Mouse (Mus musculus): ENCODE results near the gene Lce1a1.
"Not testable (repeated sequence)": the region's sequence is repeated elsewhere in the genome, so short reads cannot be mapped to it uniquely, and the experiment has no call there.

Gene Lce1a1

DNA sequence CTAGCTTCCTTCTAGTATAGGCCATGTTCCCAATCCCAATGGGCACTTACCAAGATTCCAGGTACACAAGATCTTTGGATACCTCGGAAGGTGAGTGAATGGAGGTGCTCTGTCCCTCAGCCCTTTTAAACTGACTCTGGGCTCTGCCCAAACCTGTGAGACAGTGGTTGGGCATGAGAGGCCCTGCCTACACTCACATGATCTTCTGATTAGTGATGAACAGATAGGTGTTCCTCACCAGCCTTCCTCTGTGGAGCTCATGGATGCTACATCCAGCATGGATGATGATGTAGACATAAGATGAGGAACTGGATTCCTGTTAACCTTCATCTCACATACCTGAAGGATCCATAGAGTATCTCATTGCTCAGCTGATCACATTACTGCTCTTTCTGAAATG is at the start of gene Lce1a1:
Gene Lce1a1 (minus strand): TSS at position 101 of the 400 bp plus-strand sequence.
- DNase-seq (ENCODE audit: low read depth), result no peak

- DNase-seq (ENCODE audit: low read depth), result no peak
These were observed 46.5 kb upstream of the Lce1a1 start for GRCm38 (mm10) chr3:92694613-92695012.

DNA sequence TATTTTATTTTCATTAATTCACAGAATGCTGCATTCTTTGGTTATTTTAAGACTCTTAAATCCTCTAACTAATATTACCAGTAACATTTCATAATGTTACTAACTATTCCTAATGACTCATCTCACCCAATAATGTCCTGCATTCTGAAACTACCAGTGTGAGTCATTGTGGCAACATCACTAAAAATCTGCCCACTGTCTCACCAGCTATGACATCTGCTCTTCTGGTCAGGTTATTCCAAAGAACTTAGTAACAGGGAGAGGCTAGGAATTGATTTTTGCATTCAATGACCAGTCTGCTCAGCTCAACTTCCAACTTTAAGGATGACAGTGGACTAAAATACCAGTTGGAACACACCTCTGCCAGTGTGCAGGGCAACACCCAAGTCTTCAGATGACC is 43.6 kb upstream of the Lce1a1 start:
- DNase-seq (ENCODE audit: low read depth), result no peak

DNA sequence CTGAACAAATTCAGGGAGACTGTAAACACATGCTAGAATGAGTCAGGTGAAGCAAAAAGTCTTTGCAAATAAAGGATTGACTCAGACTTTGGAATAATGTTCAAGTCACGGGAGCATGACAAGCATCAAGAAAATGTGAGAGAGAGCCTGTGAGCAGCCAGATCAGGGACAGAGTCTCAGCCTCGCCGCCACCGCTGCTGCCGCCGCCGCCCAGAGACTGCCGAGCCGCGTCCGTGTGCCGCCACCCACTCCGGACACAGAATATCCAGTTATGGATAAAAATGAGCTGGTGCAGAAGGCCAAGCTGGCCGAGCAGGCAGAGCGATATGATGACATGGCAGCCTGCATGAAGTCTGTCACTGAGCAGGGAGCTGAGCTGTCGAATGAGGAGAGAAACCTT is 41.0 kb upstream of the Lce1a1 start:
- DNase-seq (ENCODE audit: low read depth), result not testable (repeated sequence)

- DNase-seq (ENCODE audit: low read depth), result no peak
These were observed 39.0 kb upstream of the Lce1a1 start, which contains the start of gene Lce1d for GRCm38 (mm10) chr3:92687110-92687509. Gene Lce1d, minus strand, starts transcription at chr3:92687210.

- DNase-seq (ENCODE audit: low read depth), result no peak
These were observed 30.8 kb upstream of the Lce1a1 start, which contains the start of gene Lce1c for GRCm38 (mm10) chr3:92678947-92679346. Gene Lce1c, plus strand, starts transcription at chr3:92679247.

DNA sequence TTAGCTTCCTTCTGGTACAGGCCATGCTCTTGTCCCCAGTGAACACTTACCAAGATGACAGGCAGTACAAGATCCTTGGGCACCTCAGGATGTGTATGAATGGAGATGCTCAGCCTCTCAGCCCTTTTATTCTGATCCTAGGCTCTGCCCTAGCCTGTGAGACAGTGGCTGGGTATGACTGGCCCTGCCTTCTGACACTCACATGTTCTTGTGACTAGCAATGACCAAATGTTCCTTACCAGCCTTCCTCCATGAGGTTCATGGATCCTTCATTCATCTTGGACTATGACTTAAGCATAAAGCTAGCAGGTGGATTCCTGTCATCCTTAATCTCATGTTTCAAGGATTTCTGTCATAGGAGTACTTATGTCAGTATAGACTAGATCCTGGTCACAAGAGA is 22.1 kb upstream of the Lce1a1 start, which contains the start of gene Lce1a2:
Gene Lce1a2 (minus strand): TSS at position 101 of the 400 bp plus-strand sequence.
- no peak for DNase-seq (ENCODE audit: low read depth)

DNA sequence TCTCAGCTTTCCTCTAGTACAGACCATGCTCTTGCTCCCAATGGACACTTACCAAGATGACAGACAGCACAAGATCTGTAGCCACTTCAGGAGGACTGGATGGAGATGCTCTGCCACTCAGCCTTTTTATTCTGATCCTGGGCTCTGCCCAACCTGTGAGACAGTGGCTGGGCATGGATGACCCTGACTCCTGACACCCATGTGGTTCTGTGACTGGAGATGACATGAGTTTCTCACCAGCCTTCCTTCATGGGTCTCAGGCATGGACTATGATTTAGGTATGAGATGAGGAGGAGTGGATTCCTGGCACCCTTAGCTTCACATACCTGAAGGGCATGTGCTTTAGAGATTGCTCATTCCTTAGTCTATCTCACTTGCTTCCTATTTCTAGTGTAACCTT is 8.7 kb upstream of the Lce1a1 start, which contains the start of gene Lce1b:
Gene Lce1b (minus strand): TSS at position 101 of the 400 bp plus-strand sequence.
- DNase-seq (ENCODE audit: low read depth), result no peak

GRCm38 (mm10) chr3:92639854-92640253 is 8.3 kb downstream of the Lce1a1 start:
- DNase-seq (ENCODE audit: low read depth), result no peak

GRCm38 (mm10) chr3:92638653-92638991 is 9.5 kb downstream of the Lce1a1 start:
- DNase-seq (ENCODE audit: low read depth), result no peak

GRCm38 (mm10) chr3:92637745-92638652 is 10.1 kb downstream of the Lce1a1 start:
- DNase-seq (ENCODE audit: low read depth), result no peak

GRCm38 (mm10) chr3:92621560-92621959 is 26.5 kb downstream of the Lce1a1 start, which contains the start of gene Lce6a:
Gene Lce6a, minus strand, starts transcription at chr3:92621660.
- no peak for DNase-seq (ENCODE audit: low read depth)

DNA sequence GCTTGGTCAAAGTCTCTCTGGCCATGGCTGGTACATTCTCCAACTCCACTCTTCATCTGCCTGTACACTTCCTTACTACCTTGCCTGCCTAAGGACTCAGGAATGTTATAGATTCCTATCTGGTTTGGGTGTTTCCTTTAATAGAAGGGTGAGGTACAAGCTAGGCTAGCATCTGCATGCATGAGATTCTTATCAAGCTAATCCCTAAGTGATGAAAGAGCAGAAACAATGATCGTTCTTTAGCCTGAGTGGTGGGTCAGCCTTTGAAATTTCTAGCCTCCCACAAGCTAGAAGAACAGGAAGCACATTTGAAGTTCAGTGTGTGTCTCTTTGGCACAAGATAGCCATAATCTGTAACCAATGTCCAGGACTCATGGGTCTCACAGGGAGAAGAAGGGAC is 38.3 kb downstream of the Lce1a1 start:
- DNase-seq (ENCODE audit: low read depth), result no peak

DNA sequence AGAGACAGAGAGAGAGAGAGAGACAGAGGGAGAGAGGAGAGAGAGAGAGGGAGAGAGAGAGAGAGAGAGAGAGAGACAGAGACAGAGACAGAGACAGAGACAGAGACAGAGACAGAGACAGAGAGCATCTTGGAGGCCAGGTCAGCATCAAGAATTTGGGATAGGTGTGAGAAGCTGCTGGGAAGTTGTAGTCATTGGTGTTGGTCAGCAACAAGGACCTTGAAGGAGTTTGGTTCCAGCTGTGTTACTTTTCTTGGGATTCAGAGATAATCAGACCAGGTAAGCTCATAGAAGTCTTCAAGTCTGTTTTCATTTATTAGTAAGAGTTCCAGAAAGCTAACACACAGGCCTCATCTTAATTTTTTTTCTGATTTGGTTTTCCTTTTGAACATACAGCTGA is 40.7 kb downstream of the Lce1a1 start, which contains the start of gene 2210017I01Rik:
Gene 2210017I01Rik (minus strand): TSS at position 101 of the 400 bp plus-strand sequence.
- no peak for DNase-seq (ENCODE audit: low read depth)

DNA sequence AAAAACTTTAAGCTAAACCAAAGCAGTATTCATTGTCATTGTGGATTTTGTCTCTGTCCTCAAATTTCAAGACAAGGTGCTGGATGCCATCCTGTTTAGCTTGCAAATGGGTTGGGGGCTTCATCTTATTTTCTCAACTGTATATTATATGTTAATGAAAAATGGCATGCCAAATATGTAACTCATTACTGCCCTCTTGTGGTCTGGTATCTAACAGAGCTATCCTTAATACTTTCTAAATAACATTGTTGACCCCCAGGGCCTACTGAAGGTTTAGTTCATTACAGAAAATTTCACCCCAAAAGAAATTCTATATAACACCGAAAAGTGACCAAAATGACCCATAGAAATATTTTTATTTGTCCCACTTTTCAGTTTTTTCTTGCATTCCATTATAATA is 45.9 kb downstream of the Lce1a1 start:
- peak; percentile 13 for DNase-seq (ENCODE audit: low read depth)

DNA sequence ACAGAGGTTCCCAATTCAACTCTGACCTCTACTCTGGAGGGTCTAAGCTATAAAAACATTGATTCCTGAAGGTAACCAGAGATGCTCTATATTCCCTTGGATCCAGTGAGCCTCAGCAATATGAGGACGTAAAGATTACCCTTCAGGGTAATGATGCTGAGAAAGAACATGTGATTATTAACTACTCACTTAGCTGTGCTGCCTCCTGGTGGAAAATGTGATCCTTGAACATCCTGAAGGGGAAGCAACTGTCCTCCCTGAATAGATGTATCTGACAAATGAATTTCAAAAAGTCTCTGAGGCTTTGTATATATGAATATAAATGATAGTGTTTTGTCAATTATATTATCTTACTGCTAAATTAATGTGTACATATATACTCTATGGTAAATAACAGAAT is 47.7 kb downstream of the Lce1a1 start:
- no peak for DNase-seq (ENCODE audit: low read depth)

DNA sequence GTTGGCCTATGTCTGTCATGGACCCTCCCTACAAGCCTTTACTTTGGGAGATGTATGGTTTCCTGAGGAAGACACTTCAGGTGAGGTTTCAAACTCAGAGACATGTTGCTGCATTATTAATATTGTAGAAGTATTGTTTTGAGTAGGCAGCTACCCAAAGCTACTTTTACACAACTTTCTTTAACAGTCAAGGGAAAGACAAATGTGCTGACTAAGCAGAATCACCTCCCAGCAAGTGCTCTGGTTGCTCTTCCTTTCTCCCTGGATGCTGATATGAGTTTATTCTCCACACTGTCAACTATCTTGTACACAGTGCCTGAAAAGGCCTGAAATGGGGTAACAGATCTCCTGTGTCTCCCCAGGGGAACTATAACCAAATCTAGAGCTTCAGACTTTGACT is 48.1 kb downstream of the Lce1a1 start:
- DNase-seq (ENCODE audit: low read depth), result no peak

DNA sequence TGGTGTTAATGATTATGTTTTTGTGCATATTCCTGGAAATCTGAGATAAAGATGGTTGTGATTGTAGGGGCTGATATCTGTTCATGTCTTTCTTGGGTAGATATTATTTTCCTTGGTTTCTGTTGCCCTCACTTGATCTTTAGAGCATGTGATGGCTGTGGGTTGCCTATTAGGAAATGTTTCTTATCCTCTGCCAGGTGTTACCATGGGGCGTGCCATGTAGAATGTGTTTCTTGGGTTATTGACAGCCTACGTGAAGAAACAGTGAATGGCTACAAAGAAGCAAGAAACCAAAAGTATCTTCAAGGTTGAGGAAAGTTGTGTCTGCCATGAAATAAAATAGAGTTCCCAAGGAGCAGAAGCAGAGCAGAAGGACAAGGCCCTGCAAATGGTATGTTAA is 49.7 kb downstream of the Lce1a1 start:
- no peak for DNase-seq (ENCODE audit: low read depth)

All from c-Kit-positive CD71-positive TER-119-negative erythroid progenitor cells, embryonic 14.5 days (primary cell).